Mouse (Mus musculus) heart, adult 11 months (tissue): ENCODE results near the gene Vmn1r211.
"Not testable (repeated sequence)": the region's sequence is repeated elsewhere in the genome, so short reads cannot be mapped to it uniquely, and the experiment has no call there.

Experiments
- DNase-seq: peaks from one replicate; pipeline ENCODE4 v3.0.0; 2022

Vmn1r211 gene

GRCm38 (mm10) chr13:22857461-22857860 lies at the start of gene Vmn1r211:
Gene Vmn1r211, minus strand, starts transcription at chr13:22857561.
- DNase-seq = no peak

DNA sequence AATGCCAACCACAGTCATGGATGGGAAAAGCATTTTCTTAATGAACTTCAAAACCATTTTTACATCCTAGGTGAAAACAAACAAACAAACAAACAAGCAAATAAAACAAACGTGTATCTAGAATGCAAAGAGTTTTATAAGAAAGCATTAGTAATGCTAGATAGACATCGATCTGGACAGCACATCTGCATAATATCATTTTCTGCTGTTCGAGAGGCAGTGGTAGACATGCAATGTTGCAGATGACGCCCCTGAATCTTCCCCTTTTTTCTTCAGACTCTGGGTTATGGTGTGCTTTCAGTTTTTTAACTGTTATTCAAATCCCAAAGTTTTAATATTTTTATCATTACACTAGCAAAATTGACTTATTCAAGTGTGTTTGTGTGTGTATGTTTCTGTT lies 26.7 kb upstream of the Vmn1r211 start, which contains the start of gene Vmn1r212:
Gene Vmn1r212 (minus strand): TSS at position 101 of the 400 bp plus-strand sequence.
- DNase-seq = no peak

DNA sequence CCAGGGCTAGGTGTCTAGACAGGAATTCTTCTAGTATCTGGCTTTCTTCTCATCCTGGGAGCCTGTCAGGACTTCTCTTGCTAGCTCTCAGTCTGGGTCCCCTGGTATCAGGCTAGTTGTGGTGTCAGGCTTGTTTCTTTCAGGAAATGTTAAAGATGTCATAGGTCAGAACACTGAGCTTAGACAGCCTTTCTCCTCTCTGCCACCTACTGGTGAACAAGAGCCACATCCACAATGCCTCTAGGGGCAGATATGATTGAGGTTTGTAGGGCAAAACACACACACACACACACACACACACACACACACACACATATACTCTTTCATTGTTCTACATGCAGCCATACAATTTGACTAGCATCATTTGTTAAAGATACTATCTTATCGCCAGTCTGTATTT lies 21.9 kb upstream of the Vmn1r211 start:
- no peak for DNase-seq

- DNase-seq = no peak
Observed at GRCm38 (mm10) chr13:22854760-22855159, 2.6 kb downstream of the Vmn1r211 start.

DNA sequence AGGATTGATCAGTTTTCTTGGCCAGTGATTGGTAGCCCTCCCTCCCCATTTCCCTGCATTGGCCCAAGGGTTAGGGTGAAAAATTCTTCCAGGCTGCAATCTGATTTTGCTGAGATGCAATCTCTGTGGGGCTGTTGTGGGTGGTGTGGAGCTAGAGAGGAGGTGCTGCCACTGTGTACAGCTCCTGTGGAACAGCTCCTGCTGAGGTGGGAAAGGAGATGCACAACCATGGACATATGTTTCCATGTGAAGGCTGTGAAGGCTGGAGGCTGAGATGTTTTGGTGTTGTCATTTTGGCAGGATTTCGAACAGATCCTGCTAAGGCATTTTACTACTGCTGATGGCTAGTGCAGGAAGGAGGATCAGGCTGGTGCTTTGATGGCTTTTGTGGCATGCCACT lies 10.6 kb downstream of the Vmn1r211 start:
- no peak for DNase-seq

DNA sequence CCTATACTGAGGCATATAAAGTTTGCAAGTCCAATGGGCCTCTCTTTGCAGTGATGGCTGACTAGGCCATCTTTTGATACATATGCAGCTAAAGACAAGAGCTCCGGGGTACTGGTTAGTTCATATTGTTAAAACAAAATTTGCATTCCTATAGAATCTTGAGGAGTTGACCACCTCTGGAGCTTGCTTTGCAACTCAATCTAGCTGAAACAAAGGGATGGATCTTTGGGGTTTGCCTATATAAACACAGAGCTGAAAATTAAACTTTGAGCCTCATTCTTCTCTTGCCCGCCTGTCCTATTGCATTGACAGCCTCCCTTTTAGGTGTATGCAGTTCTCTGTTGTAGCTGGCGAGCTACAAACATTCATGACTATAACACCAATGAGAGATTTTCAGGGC lies 13.1 kb downstream of the Vmn1r211 start:
- not testable (repeated sequence) for DNase-seq

GRCm38 (mm10) chr13:22831248-22831647 lies 26.1 kb downstream of the Vmn1r211 start, which contains the start of gene Vmn1r210:
Gene Vmn1r210, minus strand, starts transcription at chr13:22831348.
- no peak for DNase-seq

- DNase-seq = not testable (repeated sequence)
Observed at GRCm38 (mm10) chr13:22829395-22829794, 28.0 kb downstream of the Vmn1r211 start.

- not testable (repeated sequence) for DNase-seq
Observed at GRCm38 (mm10) chr13:22821601-22822000, 35.8 kb downstream of the Vmn1r211 start.

DNA sequence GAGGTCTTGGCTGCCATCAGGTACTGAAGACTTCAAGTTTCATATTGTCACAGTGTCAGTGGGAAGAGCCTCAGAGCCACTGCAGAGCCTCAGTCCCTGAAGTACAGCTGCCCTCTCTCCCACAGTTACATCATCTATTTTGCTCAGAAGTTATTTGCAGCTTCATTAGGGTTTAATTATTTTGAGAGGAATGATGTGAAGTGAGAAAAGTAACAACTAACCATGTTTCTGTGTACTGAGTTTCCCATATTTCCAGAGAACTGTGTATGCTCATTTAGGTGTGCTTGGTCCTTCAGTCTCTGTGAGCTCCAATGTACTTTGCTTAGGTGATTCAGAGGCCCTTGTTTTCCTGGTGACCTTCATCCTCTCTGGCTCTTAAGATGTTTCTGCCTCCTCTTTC lies 47.8 kb downstream of the Vmn1r211 start, which contains the start of gene Vmn1r209:
Gene Vmn1r209 (minus strand): TSS at position 101 of the 400 bp plus-strand sequence.
- not testable (repeated sequence) for DNase-seq
